Mouse (Mus musculus) kidney, adult 11 months (tissue): ENCODE measurements around the gene Slco2a1.

Experiments
- DNase-seq: peaks from one replicate; pipeline ENCODE4 v3.0.0; 2022

Slco2a1 gene

DNA sequence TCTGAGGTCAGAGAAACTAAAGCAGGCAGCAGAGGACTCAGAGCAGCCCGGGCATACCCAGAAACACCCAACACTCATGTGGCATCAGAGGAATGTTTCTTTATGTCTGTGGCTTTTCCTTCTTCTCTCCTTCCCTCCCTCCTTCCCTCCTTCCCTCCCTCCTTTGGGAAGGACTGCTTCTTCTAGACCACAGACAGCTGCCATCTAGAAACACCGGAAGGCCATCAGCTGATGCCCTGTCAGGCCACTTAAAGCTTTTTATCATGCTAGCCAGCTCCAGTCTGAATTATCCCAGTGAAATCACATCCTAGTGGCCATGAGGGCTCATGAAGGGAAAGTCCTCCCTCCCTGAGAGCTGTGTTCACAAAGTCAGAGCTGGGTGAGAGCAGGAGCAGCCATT lies 52.1 kb downstream of the Slco2a1 start:
- DNase-seq = no peak

DNA sequence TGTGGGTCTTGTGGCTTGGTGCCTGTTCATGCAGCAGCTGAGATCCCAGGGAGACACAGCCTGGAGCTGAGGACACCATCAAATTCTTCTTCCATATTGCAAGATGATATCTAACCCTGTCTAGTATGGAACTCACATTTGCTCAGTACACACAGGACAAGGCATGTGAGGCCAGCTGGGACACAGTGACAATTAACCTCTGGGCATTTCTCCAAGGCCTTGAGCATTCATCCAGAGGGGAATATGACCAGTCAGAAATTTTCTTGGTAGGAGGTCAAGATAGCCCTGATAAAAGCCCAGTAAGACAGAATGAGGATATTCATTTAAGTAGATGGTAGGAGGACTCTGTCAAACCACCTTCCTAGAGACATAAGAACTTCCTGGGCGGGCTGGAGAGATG lies 56.9 kb downstream of the Slco2a1 start:
- DNase-seq = peak; percentile 26

DNA sequence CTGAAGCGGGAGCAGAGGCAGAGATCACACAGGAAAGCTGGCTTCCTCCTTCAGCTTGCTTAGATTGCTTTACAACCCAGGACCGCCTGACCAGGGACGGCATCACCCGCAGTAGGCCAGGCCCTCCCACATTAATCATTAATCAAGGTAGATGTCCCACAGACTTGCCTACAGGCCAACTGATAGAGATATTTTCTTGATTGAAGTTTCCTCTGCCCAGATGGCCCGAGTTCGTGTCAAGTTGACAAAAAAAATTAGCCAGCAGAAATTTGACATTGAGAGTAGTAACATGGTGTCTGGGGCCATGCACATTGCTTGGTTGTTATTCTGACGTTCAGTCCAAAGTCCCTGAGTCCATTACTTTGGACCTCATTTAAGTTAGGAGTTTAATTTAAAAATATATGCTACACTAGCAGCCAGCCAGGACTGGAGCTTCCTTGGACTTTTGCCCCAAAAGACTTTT lies 60.6 kb downstream of the Slco2a1 start:
- DNase-seq = peak; percentile 63

DNA sequence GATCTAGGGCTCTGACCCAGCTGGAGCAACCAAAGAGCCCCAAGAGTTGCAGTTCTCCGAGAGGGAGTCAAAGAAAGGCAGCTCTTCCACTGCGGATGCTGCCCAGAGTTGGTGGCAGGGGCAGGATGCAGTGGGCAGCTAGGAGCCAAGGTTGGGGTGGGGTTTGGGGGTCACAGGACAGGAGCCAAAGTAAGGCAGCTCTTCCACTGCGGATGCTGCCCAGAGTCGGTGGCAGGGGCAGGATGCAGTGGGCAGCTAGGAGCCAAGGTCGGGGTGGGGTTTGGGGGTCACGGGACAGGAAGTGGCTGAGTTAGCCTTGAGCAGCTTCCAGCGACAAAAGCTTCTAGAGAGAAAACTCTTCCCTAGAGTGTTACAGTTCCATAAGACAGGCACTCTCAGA lies 65.3 kb downstream of the Slco2a1 start:
- no peak for DNase-seq

DNA sequence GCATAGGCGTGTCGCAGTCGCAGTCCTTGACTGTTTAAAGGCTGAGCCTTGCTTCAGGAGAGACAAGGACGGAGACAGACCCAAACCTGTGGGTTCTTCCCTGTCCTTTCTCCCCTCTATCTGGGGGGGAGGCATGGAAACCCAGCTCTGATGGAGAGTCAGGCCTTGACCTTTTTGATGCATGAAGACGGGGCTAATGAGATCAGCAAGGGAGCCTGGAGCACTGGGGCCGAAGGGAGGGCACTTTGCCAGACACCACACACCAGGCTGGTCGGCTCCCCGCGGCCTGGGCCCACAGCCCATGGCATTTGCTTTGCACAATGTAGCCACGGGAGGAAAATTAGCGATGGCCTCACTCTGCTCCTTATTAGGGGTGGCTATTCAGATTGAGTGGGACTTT lies 66.5 kb downstream of the Slco2a1 start:
- no peak for DNase-seq

DNA sequence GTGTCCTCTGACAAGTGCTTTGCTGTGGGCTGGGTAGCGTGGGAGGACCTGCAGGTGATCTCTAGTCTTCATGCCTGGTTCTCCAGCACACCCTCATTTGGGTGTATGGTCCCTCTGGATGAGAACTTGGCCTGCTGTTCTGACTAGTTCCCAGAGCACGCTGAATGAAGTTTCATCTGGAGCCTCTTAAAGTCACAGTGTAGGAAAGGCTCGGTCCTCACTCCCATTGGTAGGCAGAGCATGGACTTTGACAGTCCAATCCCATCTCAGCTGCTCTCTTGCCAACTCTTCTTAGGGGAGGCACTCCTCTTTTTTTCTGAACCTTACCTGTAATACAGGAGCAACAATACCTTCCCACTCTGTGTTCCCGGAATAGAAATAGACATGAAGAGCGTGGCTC lies 67.7 kb downstream of the Slco2a1 start:
- no peak for DNase-seq

DNA sequence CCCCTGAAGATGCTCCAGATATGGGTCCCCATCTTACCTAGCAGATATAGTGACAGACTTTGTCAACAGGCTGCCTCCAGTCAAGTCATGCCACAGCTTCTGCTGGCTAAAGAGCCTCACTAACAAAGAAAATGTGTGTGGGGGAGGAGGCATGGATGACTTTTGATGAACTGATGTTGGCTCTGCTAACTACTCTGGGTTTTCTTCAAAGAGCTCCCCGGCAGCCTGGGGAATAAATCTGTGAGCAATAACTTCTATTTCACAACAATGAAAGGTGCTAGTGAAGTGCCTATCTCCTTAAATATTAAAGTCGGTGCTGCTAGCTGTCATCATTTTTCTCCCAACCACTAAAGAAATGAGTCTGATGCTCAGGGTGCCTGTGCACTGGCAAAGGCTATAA lies 72.0 kb downstream of the Slco2a1 start:
- no peak for DNase-seq

DNA sequence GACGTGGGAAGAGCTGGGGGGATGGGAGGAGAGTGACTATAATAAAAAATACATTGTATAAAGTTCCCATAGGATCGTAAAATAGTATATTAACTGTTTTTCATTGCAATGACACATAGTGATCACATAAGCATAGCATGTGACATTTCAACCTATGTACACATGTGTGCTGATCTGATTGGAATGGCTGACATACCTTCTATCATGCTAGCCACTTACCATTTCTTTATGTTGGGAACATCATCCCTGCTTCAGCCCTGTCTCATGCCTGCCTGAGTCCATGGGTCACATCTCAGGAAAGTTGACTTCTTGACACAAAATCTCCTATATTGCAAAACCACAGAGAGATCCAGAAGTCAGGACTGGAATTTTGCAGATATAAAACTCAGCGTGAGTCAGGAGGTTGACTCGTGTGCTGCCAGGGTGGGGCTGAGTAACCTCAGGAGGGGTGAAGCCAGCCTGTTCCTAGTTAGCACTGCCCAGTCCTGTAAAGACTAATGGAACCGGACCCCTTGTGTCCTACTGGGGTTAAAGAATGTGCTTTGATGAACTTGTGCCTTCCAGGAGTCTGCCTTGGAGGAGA lies 73.0 kb downstream of the Slco2a1 start:
- no peak for DNase-seq

DNA sequence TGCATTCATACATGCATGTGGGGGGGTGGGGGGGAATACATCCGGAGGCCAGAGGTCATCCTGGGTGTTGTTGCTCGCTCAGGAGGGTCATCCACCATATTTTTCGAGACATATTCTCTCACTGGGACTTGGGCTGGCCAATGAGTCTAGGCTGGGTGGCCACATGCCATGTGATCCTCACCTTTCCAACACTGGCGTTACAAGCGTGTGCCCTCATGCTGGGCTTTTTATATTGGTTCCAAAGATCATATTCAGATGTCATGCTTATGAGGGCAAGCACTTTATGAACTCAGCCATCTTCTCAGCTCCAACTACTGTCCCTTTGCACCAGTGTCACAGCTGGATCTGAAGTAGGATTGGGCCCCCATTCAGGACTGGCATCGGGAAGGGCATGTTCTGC lies 75.1 kb downstream of the Slco2a1 start:
- no peak for DNase-seq

DNA sequence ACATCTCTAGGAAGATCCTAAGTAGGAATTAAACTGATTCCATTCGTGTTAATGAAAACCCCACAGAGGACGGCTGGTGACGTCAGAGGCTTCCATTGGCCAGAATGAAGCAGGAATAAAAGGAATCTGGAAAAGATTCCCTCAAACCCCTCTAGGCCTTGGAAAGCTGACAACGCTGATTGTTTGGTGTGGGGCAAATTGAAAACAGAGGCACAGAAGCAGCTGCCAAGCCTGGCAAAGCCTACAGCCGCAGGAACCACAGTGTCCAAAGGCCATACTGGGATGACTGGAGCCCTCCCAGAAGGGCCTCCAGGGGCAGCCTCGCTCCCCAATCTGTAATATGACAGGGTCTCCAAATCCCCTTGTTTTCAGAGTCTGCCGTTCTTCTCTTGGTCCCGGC lies 78.3 kb downstream of the Slco2a1 start:
- DNase-seq = no peak

DNA sequence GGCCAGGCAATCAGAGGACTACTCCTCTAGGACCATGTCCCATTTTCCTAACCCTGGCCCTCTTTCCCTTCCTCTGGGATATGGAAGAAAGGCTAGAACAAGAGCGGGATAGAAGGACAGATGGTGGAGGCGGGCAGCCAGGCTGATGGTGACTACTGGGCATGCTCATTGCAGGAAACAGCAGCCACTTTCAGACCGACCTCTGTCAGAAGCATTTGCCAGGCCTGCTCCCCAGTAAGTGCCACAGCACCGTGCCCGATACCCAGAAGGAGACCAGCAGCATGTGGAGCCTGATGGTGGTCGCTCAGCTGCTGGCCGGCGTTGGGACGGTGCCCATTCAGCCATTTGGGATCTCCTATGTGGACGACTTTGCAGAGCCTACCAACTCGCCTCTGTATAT lies 79.1 kb downstream of the Slco2a1 start:
- DNase-seq = no peak

DNA sequence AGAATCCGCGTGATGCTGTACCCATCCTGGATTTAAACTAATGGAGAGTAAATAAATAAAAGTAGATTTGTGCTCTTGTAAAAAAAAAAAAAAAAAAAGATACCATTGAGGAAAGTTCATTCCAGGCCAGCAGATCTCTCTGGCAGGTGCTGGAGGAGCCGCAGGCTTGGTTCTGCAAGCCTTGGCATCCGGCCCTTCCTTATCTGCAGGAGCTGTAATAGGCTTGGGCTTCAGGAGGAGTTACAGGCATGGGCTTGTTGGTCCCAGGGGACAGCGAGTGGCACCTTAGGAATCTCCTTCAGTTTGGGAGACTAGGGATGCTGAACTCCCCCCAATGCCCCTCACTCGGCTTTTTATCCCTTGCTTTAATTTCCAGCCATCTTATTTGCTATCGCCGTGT lies 80.3 kb downstream of the Slco2a1 start:
- no peak for DNase-seq

DNA sequence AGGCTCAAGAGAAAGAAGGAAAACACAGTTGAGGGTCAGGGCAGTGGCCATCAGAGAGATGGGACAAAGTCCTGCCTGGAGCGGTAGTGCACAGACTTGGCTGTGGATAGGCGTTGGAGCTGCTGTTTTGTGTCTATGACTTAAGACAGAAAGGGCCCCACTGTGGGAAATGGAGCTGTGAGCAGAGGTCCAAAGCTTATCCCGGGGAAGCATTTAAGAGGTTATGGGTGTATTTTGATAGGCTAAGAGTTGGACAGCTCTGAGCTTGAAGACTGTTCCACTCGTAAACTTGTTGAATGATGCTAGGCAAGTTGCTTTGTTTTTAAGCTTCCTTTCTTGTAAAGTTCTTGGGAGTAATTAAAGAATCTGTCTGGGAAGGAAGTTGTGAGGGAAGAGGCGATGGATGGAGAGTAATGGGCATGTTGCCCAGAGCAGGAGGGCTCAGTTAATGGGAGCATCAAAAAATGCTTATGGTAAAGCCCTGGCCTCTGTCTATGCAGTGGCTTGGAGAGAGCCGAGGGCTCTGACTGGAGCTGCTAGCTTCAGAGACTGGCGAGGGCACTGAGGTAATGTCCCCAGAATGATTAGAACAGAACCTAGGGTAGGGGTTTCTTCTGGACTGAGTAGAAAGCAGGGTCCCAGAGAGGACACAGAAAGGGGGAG lies 83.2 kb downstream of the Slco2a1 start:
- DNase-seq = no peak

DNA sequence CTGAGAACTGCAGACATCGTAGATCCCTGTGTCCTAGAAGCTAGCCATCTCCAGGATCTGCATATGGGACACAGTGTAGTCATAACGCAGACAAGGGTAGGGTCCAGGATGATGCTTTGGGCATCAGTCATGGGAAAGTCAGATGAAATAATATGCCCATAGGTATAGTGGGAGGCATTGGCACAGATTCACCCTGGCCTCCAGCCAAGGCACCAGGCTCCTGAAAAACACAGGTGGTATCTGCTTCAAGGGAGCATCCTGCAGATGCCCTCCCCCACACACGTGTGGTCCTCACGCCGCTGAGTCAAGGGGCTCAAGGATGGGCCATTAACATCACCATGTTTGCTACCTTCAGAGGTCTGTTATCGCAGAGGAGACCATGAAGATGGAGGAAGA lies 83.7 kb downstream of the Slco2a1 start:
- DNase-seq = no peak

DNA sequence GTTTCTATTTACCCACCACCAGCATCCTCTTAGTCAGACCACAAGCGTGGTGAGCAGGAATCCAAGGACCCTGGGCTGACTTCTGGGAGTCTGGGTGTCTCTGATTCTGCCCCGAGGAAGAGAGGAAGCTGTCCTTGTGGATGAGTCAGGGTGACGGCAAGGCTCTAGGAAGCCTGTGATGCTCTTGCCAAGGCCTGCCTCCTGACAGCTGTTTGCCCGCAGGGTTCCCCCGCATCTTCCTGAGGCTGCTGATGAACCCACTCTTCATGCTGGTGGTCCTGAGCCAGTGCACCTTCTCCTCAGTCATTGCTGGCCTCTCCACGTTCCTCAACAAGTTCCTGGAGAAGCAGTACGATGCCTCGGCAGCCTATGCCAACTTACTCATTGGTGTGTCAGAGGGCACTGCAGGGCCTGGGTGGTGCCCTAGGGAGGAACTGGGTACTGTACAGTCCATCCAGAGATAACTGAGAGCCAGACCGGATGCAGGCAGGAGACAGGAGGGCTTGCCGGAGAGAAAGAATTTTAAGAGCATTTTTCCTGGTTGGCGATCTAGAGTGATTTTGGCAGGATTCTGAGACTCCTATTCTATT lies 84.5 kb downstream of the Slco2a1 start:
- no peak for DNase-seq

DNA sequence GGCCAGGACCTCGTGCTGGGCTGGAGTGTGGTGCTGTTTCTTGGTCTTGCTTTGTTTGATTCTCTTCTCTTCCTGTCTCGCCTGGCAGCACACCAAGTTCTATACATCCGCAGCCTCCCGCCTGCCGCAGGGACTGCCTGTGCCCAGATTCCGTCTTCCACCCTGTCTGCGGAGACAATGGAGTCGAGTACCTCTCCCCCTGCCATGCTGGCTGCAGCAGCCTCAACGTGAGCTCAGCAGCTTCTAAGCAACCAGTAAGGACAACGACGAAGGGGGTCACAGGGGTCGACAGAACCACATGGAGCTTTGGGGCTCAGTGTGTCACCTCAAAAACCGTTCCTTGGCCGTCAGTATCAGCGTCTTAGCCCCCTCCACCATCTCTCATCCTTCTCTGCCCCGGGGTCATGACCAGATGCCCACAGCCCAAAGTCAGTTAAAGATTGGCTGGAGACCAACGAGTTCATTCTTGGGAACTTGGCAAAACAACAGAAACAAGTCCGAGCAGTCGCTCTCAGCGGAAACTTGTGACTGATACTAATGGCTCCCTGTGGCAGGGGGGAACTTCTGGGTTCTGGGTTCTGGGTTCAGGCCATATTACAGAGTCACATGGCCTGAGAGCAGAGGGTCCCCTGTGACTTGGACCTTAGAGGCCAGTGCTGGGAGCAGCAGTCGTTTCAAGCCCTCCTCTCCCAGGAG lies 88.5 kb downstream of the Slco2a1 start:
- DNase-seq = peak; percentile 43

DNA sequence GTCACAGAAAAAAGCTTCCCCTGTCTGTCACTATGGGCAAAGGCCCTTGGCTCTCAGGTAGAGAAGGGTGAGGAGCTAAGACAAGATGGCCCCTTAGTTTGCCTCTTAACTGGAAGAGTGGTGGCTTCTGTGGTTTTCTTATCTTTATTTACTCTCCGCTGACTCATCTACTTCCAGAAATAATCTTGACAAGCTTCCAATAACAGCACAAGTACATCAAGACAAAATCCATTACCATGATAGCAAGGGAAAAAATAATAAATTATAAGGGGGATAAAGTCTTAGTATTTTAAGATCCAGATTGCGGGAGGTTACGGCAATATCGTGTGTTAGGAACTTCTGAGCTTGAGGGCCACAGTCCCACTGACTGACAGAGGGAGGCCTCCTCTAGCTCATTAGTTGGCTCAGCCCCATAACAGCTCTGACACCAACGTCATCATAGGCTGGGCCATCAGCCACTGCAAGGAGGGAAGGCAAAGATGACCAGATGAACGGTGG lies 89.7 kb downstream of the Slco2a1 start:
- peak; percentile 40 for DNase-seq

DNA sequence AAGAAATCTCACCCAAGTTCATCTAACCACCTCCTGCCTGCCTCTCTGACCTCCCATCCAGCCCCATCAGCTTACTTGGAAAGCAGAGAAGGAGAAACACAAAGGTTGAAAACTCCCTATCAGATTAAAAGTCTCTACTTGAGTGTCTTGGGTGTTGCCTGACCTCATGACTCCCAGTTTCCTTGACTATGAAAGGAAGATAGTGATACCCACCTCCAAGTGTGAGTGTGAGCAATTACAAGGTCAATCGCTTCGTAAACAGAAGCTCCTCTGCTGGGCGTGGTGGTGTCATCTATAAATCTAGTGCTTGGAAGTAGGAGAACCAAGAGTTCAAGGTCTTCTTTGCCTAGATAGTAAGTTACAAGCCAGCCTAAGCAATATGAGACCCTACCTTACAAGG lies 91.7 kb downstream of the Slco2a1 start:
- DNase-seq = no peak

DNA sequence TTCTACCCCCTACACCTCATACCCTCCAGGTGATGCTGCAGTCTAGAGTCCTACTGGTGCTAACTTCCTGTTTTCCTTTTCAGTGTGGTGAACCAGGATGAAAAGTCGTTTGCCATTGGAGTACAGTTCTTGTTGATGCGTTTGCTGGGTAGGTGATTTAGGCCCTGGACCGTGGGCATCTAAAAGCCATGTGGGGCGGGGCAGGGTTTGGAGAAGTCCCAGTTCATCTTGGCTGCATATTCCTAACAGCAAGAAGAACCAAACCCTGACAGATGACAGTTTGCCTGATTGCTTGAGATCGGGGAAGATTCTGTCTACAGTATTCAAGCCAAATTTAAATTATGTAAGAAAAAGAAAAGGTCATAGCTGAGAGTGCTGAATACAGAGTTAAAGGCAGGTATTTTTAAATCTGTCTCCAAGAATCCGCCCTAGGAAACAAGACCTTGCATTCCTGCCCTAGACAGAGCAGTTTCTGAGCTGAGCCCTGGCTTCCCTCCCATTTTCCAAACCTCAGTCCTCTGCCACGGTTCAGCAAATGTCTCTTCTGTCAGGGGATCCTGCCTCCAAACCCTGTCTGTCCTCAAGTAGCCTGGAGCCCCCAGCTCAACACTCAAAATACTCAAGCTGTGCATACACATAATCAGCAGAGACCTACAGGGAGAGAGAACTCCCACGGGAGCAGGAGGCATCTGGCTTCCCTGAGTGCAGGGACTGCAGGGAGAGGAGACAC lies 93.9 kb downstream of the Slco2a1 start:
- no peak for DNase-seq

DNA sequence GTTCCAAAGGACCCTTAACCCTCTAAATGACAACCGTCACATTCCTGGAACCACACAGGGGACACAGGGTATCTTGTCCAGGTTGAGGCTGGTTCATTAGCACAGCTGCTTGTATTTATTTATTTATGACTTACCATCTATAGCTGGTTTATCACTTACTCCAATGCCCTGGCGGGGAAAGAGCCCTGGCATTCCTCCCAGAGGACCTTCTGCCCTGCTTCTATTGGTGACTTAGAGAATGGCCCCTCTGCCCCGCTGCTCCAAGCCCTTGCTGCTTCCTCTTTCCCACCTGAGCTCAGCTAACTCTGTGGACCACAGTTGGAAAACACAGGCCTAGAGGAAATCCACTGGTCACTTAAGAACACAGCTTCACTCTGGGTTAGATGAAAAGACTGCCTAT lies 94.9 kb downstream of the Slco2a1 start:
- DNase-seq = no peak

DNA sequence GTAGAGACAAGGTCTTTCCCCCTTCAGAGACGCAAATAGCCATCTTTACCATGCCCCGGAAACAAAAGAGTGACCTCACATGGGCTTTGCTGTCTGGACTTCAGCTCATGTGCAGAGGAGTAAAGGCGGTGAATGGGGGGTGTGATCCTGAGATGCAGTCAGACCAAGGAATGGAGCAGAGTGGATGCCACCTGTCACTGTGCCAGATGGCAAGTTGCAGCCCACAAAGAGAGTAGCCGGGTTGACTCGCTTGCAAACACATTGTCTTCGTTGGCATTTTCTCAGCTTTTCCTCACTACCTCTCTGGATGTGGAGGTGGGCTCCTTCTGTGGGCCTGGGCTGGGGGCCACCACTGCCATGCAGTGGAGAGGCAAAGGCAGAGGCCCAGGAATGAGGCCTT lies 98.2 kb downstream of the Slco2a1 start:
- DNase-seq = no peak

DNA sequence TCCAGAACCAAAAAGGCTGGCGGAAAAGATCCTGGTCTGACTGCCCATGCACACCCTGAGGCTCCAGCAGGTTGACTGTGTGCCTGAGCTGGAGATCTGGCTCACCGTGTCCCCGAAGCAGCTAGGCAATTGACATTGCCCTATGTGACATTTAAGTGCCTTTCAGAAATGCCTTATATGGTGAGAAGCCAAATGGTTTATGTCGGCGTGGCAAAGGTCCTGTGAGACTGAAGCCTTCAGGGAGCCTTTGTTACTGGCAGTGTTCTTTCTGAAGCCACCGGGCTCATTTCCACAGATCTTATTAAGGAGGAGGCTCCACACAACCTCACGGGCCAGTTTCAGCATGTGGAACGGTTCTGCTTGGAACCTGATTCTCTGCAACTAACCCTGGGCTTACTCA lies 98.8 kb downstream of the Slco2a1 start:
- no peak for DNase-seq

DNA sequence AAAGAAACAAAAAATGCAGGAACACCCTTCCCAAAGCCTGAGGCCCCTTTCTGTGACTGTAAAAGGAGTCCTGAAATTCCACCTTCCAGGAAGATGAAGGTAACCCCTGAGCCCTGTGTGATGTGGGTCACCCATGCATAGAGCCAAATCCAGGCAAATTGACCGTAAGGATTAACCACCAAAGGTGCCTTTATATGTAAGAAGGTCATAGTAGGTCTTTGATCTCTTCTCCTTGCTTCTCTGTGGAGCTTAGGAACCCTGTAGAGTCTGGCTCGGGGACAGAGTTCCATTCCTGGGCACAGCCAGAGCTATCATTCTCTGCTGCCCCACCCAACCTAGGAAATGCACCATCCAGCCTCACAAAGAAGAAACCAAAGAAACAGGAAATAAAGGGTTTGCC lies 100.1 kb downstream of the Slco2a1 start:
- no peak for DNase-seq
